Mouse (Mus musculus) liver, adult 2 months (tissue): ENCODE measurements at regions not wholly inside any gene's neighbourhood (a gene's known extent, or its start where the extent isn't known, plus 50 kb on each side); places are given as distances from the start of the nearest gene placed in this dataset.

Experiments
- CTCF ChIP-seq: fragments of 200-500 bp; IDR thresholded peaks from 2 replicates; pipeline ENCODE4 v1.5.1; 2011; ENCODE audit warnings: low read depth, low read length, control low read depth
- POLR2A ChIP-seq: fragments of 200-500 bp; IDR thresholded peaks from 2 replicates; pipeline ENCODE4 v1.6.1; 2011; ENCODE audit warnings: low read length, control low read depth; ENCODE audit not compliant: insufficient read depth; ENCODE audit errors: extremely low read depth

DNA sequence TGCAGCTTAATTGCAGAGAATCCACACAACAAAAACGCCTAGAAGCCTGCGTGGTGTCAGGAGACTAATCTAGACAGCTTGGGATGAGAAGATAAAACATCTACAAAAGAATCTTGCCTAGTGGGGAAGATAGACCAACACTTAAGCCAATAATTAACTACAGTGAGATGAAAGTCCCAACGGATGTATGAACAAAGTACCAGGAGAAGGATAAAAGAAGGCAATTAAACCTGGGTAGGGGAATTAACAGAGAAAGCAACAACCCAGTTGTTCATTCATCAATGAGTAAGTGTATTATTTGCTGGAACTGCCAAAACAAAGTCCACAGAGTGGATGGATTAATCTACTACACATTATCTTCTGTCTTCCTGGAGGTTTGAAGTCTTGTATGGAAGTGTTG lies 99.8 kb downstream of the Olfm4 start:
- TF ChIP-seq CTCF (no peak), POLR2A (no peak)
